Mouse (Mus musculus): ENCODE results near the gene Syne3. TPM values are rescaled to one million over a fixed set of nuclear protein-coding genes. Genes with fewer than 3 reads are reported as not detected.

The Syne3 gene
- total RNA-seq, 1 experiment from 2014 or later, result 33.1 TPM

DNA sequence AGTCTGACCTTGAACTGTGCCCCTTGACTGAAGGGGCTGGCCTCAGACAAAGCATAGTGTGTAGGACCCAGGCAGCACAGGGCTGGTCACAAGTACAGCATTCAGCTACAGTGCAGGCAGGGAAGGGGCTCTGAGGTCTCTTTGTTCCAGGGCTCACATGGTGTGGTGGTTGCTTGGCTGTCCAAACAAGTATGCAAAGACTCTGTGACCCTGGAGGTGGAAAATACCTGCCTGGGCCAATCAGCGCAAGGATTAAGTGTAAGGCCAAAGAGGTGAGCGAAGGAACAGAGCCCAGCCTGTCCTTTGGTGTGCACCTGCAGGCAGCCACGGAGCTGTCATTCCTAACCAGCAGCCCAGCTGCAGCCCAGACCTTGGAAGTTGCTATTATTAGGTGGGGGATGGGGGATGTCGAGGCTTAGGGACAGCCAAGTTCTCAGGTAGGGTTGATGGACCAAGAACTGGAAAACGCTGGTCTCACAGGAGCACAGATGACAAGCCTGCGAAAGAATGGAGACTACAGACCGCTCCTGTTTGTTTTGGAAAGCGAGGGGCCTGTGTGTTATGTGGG lies 112.5 kb downstream of the Syne3 start:
- ATAC-seq (replicated peaks in 1 of 2; ENCODE audit: insufficient read depth in 1 of 2, low FRiP score in 2 of 2, low TSS enrichment in 1 of 2, low read depth in 1 of 2, poor library complexity in 2 of 2, severe bottlenecking in 2 of 2), result no peak

DNA sequence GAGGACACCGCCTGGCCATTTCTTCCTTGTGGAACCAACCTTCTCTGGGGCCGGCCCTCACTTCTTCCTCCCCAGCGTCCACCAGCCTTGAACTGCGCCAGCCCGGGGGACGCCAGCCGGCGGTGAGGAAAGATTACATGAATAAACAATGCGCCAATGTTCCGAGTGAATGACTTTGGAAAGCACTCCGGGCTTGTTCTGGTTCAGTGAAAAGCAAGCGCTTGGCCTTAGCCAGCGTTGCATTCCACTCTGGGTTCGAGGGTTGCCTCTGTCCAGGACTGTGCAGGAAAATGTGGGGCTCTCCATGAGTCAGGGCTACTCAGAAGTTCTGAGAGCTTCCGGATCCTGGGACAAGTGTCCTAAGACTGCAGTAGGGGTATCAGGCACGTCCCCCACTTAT lies 113.0 kb downstream of the Syne3 start:
- ATAC-seq (replicated peaks in 1 of 2; ENCODE audit: insufficient read depth in 1 of 2, low FRiP score in 2 of 2, low TSS enrichment in 1 of 2, low read depth in 1 of 2, poor library complexity in 2 of 2, severe bottlenecking in 2 of 2), result no peak

DNA sequence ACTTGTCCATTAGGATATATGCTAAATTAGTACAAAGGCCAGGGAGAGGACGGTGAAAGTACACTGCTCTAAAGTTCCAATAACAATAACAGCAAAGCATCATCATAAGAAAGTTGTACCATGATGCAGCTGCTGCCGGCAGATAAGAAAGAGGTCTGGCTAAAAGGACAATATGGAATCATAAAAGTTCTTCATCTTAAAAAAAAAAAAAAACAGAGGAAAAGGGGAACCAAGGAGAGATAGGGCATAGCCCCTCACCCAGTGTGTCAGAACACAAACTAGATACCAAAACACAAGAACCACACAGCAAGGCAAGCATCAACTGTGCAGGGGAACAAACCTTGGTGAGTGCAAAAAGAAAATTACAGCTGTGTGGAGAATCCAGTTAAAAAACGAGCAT lies 117.4 kb downstream of the Syne3 start:
- ATAC-seq (replicated peaks in 1 of 2; ENCODE audit: insufficient read depth in 1 of 2, low FRiP score in 2 of 2, low TSS enrichment in 1 of 2, low read depth in 1 of 2, poor library complexity in 2 of 2, severe bottlenecking in 2 of 2), result no peak

DNA sequence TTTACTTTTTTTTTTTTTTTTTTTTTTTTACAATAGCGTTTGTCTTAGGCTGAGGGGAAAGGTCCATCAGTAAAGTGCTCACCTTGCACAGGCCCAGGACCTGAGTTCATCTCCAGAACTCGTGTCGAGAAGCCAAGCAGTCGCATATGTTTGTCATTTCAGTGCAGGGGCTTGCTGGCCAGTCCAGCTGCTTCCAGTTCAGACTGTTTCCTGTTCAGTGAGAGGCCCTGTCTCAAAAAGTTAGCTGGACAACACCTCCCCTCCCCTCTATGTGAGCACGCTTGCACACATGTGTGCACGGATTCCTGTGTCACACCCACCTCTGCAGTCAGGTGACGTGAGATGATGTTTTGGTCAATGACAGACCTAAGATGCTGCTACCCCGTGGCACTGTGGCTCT lies 119.5 kb downstream of the Syne3 start:
- no peak for ATAC-seq (replicated peaks in 1 of 2; ENCODE audit: insufficient read depth in 1 of 2, low FRiP score in 2 of 2, low TSS enrichment in 1 of 2, low read depth in 1 of 2, poor library complexity in 2 of 2, severe bottlenecking in 2 of 2)

DNA sequence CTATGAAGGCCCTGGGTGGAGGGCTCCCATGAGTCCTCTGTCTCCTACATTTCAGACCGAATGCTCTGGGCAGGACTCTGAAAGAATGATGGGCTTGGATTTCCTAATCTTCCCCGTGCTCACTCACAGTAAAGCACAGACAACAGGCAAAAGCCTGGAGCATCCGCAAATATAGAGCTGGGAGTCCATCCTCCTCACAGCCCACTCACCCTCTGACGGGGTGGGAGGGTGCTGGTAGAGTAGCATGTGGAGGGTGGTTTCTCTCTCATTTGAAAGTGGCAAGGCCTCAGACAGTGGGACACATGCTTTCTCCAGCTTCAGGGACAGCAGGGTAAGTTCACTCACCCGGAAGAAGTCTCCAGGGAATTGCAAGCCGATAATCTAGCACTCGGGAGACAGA lies 123.5 kb downstream of the Syne3 start:
- no peak for ATAC-seq (replicated peaks in 1 of 2; ENCODE audit: insufficient read depth in 1 of 2, low FRiP score in 2 of 2, low TSS enrichment in 1 of 2, low read depth in 1 of 2, poor library complexity in 2 of 2, severe bottlenecking in 2 of 2)

DNA sequence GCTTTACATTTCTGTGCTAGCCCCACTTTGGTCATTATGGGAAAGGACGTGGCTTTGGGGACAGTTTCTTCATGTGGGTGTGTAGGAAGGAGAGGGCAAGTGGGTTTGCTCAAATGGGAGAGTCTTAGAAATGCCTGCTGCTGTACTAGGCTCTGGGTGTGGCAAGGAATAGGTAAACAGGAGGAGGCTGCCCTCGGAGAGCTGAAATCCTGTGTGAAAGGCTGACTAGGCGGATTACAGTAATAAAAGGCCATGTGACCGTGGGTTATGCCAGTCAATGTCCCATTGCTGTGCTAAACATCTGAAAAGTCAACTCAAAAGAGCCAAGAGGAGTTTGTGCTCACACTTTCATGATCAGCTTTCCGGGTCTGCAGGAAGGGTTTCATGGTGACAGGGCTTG lies 127.1 kb downstream of the Syne3 start:
- ATAC-seq (replicated peaks in 1 of 2; ENCODE audit: insufficient read depth in 1 of 2, low FRiP score in 2 of 2, low TSS enrichment in 1 of 2, low read depth in 1 of 2, poor library complexity in 2 of 2, severe bottlenecking in 2 of 2), result no peak

DNA sequence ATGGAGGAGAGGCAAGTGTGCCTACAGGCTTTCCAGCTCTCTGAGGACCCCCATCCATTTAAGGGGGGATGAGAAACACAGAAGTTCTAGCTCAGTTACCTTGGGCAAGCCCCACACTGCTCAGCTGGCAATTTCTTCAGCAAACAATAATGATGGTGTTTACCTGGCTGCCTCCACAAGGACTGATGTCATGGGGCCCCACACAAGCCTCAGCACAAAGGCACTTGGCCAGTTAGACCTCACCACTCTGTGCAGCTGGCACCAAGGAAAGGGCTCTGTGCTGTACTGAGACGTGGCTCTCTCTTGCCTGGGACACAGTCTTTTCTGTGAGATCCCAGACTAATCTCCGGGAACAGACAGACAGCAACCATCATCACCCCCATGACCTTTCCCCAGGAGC lies 127.5 kb downstream of the Syne3 start:
- no peak for ATAC-seq (replicated peaks in 1 of 2; ENCODE audit: insufficient read depth in 1 of 2, low FRiP score in 2 of 2, low TSS enrichment in 1 of 2, low read depth in 1 of 2, poor library complexity in 2 of 2, severe bottlenecking in 2 of 2)

DNA sequence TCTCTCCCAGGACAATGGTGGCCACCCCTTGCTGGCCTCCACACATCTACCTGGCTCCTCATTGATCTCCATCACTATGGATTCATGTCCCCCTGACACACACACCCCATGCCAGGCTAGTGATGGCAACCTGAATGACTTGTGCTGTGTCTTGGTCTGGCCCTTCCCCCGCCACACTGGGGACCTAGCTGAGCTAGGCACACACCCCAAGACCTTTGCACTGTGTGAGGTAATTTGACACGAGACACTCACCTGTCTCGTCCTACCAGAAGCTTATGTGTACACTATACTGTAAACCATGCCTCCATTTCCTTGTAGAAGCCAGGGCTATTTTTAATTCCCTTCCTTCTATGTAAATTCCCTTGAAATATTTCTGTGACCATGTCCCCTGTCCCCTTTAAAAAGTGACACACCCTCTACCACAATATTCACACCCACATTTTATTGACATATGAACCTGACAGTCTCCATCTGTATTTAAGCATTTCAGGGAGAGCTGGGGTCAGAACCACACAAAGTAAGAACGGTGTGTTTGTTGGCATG lies 128.0 kb downstream of the Syne3 start:
- ATAC-seq (replicated peaks in 1 of 2; ENCODE audit: insufficient read depth in 1 of 2, low FRiP score in 2 of 2, low TSS enrichment in 1 of 2, low read depth in 1 of 2, poor library complexity in 2 of 2, severe bottlenecking in 2 of 2), result no peak

DNA sequence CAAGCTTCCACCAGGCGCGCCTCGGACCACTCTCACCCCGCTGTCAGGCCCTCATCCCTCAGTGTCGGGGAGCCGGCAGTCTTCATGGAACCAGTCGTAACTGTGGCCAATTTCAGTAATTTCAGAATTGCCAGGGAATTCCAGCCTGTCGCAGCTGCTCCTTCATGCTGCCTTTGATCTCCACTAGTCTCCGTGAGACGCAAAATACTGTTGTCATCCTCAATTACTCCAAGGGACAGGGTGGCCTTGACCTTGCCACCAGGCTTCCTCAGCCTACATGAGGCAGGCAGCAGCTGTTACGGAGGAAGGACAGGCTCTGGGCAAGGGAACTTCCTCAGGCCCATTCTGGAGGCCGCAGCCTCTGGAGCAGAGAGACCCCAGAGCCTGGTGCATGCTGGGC lies 129.2 kb downstream of the Syne3 start:
- no peak for ATAC-seq (replicated peaks in 1 of 2; ENCODE audit: insufficient read depth in 1 of 2, low FRiP score in 2 of 2, low TSS enrichment in 1 of 2, low read depth in 1 of 2, poor library complexity in 2 of 2, severe bottlenecking in 2 of 2)

Other genes with a start within 250 kb of the Syne3 start
- gene Clmn, start 144.7 kb downstream of the Syne3 start, total RNA-seq (2017), result 0.38 and 0.55 TPM in 2 replicates
- 24.0 and 26.5 TPM in 2 replicates for gene Glrx5, start 22.9 kb upstream of the Syne3 start, total RNA-seq (2017)
- not detected in 2 replicates for gene Tcl1b2, start 136.2 kb upstream of the Syne3 start, total RNA-seq (2017)
- gene Tcl1b1, start 149.9 kb upstream of the Syne3 start, total RNA-seq (2017), result not detected in 2 replicates
- not detected in 2 replicates for gene Tcl1b5, start 166.5 kb upstream of the Syne3 start, total RNA-seq (2017)
- gene Tcl1b3, start 181.2 kb upstream of the Syne3 start, total RNA-seq (2017), result not detected in 2 replicates
- not detected in 2 replicates for gene Tcl1b4, start 192.1 kb upstream of the Syne3 start, total RNA-seq (2017)
- gene Tcl1, start 213.0 kb upstream of the Syne3 start, total RNA-seq (2017), result not detected in 2 replicates